ENCODE assay signal across 8 mouse cellular contexts in genomic region chr1:157449532-157449931, GRCm38 (mm10). TPM values are rescaled to one million over a fixed set of nuclear protein-coding genes. Genes with fewer than 3 reads are reported as not detected.
DNase-seq lines count a peak whose midpoint lies in the region; ATAC-seq lines count a peak whose summit lies in the region.

No protein-coding gene starts in this region.

- H3K36me3 ChIP-seq in forebrain, embryonic 16.5 days (ENCODE audit: control insufficient read depth, insufficient read depth): no peaks in the 10 kb centered on the region
- no peaks in the 10 kb centered on the region for H3K36me3 ChIP-seq in intestine, embryonic 16.5 days (ENCODE audit: control insufficient read depth, insufficient read depth, low read length)
- H3K36me3 ChIP-seq in midbrain, embryonic 15.5 days (replicated peaks): no peaks in the 10 kb centered on the region

- peaks cover 16% of the 10 kb centered on the region for H3K4me1 ChIP-seq in forebrain, embryonic 16.5 days (replicated peaks; ENCODE audit: control insufficient read depth, insufficient read depth, low read length)
- H3K4me1 ChIP-seq in intestine, embryonic 16.5 days (ENCODE audit: control insufficient read depth, insufficient read depth, low read length): peaks cover 12% of the 10 kb centered on the region; the same call in 1 of the 2 replicates
- H3K4me1 ChIP-seq in midbrain, embryonic 15.5 days: peaks cover 31% of the 10 kb centered on the region

- peak overlapping the region; percentile 12; the same call in 1 of the 2 replicates for H3K4me3 ChIP-seq in forebrain, embryonic 16.5 days (replicated peaks; ENCODE audit: low read length)
- H3K4me3 ChIP-seq in intestine, embryonic 16.5 days (ENCODE audit: low read length): peak overlapping the region; percentile 20
- peak overlapping the region; percentile 1; the same call in 1 of the 2 replicates for H3K4me3 ChIP-seq in midbrain, embryonic 15.5 days

- no peak for ATAC-seq in forebrain, embryonic 16.5 days
- ATAC-seq in intestine, embryonic 16.5 days: peak; percentile 70
- ATAC-seq in midbrain, embryonic 15.5 days (replicated peaks): no peak

- H3K27ac ChIP-seq in forebrain, embryonic 16.5 days (ENCODE audit: low read length): no peak overlapping the region
- H3K27ac ChIP-seq in intestine, embryonic 16.5 days (ENCODE audit: low read length): peak overlapping the region; percentile 33; the same call in 1 of the 2 replicates
- no peak overlapping the region for H3K27ac ChIP-seq in midbrain, embryonic 15.5 days

- 18% methylated on average over 10 of the region's 10 CpGs for WGBS in forebrain, embryonic 16.5 days
- WGBS in intestine, embryonic 16.5 days: 14% methylated on average over 10 of the region's 10 CpGs
- 9% methylated on average over 10 of the region's 10 CpGs for WGBS in midbrain, embryonic 15.5 days

- peak; percentile 55 to 68 for DNase-seq in heart, adult 18-20 months
- DNase-seq in heart, postnatal 25 days (ENCODE audit: low spot score): no peak
- DNase-seq in adrenal gland, postnatal 10 days: no peak
- no peak for DNase-seq in testis, postnatal 10 days (ENCODE audit: low spot score)
- DNase-seq in layer of hippocampus, postnatal 25 days (ENCODE audit: extremely low spot score in 1 of 2, low spot score in 1 of 2): no peak

- H3K9me3 ChIP-seq in forebrain, embryonic 16.5 days (ENCODE audit: control insufficient read depth, low read length): no peaks in the 10 kb centered on the region
- H3K9me3 ChIP-seq in intestine, embryonic 16.5 days (ENCODE audit: control insufficient read depth, low read length): no peaks in the 10 kb centered on the region
- H3K9me3 ChIP-seq in midbrain, embryonic 15.5 days: no peaks in the 10 kb centered on the region

- peak overlapping the region; percentile 32; the same call in 1 of the 2 replicates for H3K9ac ChIP-seq in forebrain, embryonic 16.5 days (replicated peaks; ENCODE audit: low read depth, low read length)
- peak overlapping the region; percentile 58 for H3K9ac ChIP-seq in intestine, embryonic 16.5 days (ENCODE audit: low read depth, low read length)
- H3K9ac ChIP-seq in midbrain, embryonic 15.5 days: 0 out of 2 replicates have a peak overlapping the region, but pooled peaks have one; percentile 15

- peak overlapping the region; percentile 43 for H3K4me2 ChIP-seq in forebrain, embryonic 16.5 days (ENCODE audit: low read length)
- peak overlapping the region; percentile 51 for H3K4me2 ChIP-seq in intestine, embryonic 16.5 days (ENCODE audit: low read depth, low read length)
- H3K4me2 ChIP-seq in midbrain, embryonic 15.5 days: peak overlapping the region; percentile 42

- intact Hi-C loops in heart, postnatal 25 days (cut with DNase I): loop anchor here (2.0 kb wide), 1 partner anchor 37 kb away; the partner anchor contains the start of gene Rasal2

- peaks cover 3% of the 10 kb centered on the region; the same call in 1 of the 2 replicates for H3K27me3 ChIP-seq in forebrain, embryonic 16.5 days (replicated peaks; ENCODE audit: control insufficient read depth, insufficient read depth, low read length)
- no peaks in the 10 kb centered on the region; the same call in 1 of the 2 replicates for H3K27me3 ChIP-seq in intestine, embryonic 16.5 days (replicated peaks; ENCODE audit: control insufficient read depth, insufficient read depth, low read length)
- no peaks in the 10 kb centered on the region for H3K27me3 ChIP-seq in midbrain, embryonic 15.5 days (replicated peaks)

RNA-seq across cellular contexts. Expression of gene Cryzl2, which starts 8.8 kb away (rescaled TPM):
- 10 to 100 TPM; 11.7 to 13.9 TPM for total RNA-seq in heart, adult 18-20 months (2021)
- total RNA-seq in heart, postnatal 25 days (2021): 10 to 100 TPM in 1 of 2 experiments, 1 to 10 TPM in 1; 8.4 to 10.3 TPM
- 4.7 and 6.3 TPM in 2 replicates for polyA plus RNA-seq in forebrain, embryonic 16.5 days (2015; fragmentation: Nextera tagmentation; extraction: Ambion mirVana)
- polyA plus RNA-seq in intestine, embryonic 16.5 days (2015; fragmentation: Nextera tagmentation; extraction: Ambion mirVana): 12.7 and 13.1 TPM in 2 replicates
- polyA plus RNA-seq in midbrain, embryonic 15.5 days (2015; fragmentation: Nextera tagmentation; extraction: Ambion mirVana): 5.3 and 7.9 TPM in 2 replicates
- 10 to 100 TPM; 33.8 to 34.5 TPM for total RNA-seq in adrenal gland, postnatal 10 days (2021)
- total RNA-seq in layer of hippocampus, postnatal 25 days (2021): 1 to 10 TPM; 3.6 to 4.6 TPM

RNA-seq across cellular contexts. Expression of gene Rasal2, which starts 37.1 kb away (rescaled TPM):
- 10 to 100 TPM; 19.8 to 23.9 TPM for total RNA-seq in heart, adult 18-20 months (2021)
- 10 to 100 TPM; 21.6 to 34.8 TPM for total RNA-seq in heart, postnatal 25 days (2021)
- polyA plus RNA-seq in forebrain, embryonic 16.5 days (2015; fragmentation: Nextera tagmentation; extraction: Ambion mirVana): 32.9 and 37.6 TPM in 2 replicates
- 4.0 TPM in 2 replicates for polyA plus RNA-seq in intestine, embryonic 16.5 days (2015; fragmentation: Nextera tagmentation; extraction: Ambion mirVana)
- 50.4 and 58.7 TPM in 2 replicates for polyA plus RNA-seq in midbrain, embryonic 15.5 days (2015; fragmentation: Nextera tagmentation; extraction: Ambion mirVana)
- 10 to 100 TPM; 13.8 to 16.5 TPM for total RNA-seq in adrenal gland, postnatal 10 days (2021)
- 10 to 100 TPM; 70.0 to 77.8 TPM for total RNA-seq in layer of hippocampus, postnatal 25 days (2021)

RNA-seq across cellular contexts. Expression of gene Sec16b, which starts 57.0 kb away (rescaled TPM):
- total RNA-seq in heart, adult 18-20 months (2021): under 1 TPM; 0.45 to 0.62 TPM
- total RNA-seq in heart, postnatal 25 days (2021): 1 to 10 TPM in 1 of 2 experiments, under 1 TPM in 1; 0.98 to 1.4 TPM
- polyA plus RNA-seq in forebrain, embryonic 16.5 days (2015; fragmentation: Nextera tagmentation; extraction: Ambion mirVana): 0.56 and 0.62 TPM in 2 replicates
- 17.5 and 22.7 TPM in 2 replicates for polyA plus RNA-seq in intestine, embryonic 16.5 days (2015; fragmentation: Nextera tagmentation; extraction: Ambion mirVana)
- polyA plus RNA-seq in midbrain, embryonic 15.5 days (2015; fragmentation: Nextera tagmentation; extraction: Ambion mirVana): 0.34 TPM in 2 replicates
- total RNA-seq in adrenal gland, postnatal 10 days (2021): 1 to 10 TPM; 4.6 to 6.2 TPM
- under 1 TPM; 0.32 to 0.40 TPM for total RNA-seq in layer of hippocampus, postnatal 25 days (2021)

Comparison
In these comparisons a context has a peak if more than half of its experiments do, and no peak if none do; other contexts are left out.
1. DNase-seq: peak in heart, adult 18-20 months (2 of 2); none in heart, postnatal 25 days (single experiment), adrenal gland, postnatal 10 days (single experiment), testis, postnatal 10 days (single experiment) and layer of hippocampus, postnatal 25 days (0 of 2).
2. Peak in every context shown above with its lines, with median percentiles within 50 percentile points of each other: H3K4me2 ChIP-seq, H3K4me3 ChIP-seq and H3K9ac ChIP-seq.